Mouse (Mus musculus) forebrain, embryonic 11.5 days (tissue): ENCODE results near the gene Tent5d. TPM values are rescaled to one million over a fixed set of nuclear protein-coding genes. Genes with fewer than 3 reads are reported as not detected.

Experiments
- ATAC-seq: fragments of 200-750 bp; cut with Nextera tagmentation; replicated peaks from 2 replicates; pipeline ENCODE4 v1.8.0; 2017; ENCODE audit warnings: moderate TSS enrichment; ENCODE audit not compliant: low FRiP score
- DNase-seq: peaks from one replicate; pipeline ENCODE4 v3.0.0-alpha.2; 2017; ENCODE audit warnings: low spot score
- H3K27ac ChIP-seq: fragments of 300-500 bp; sonication (generic); 2 replicates; pipeline ENCODE4 v1.5.1; 2014; ENCODE audit warnings: low read depth, low read length
- H3K27me3 ChIP-seq: fragments of 300-500 bp; sonication (generic); 2 replicates; pipeline ENCODE4 v1.6.1; 2014; ENCODE audit warnings: mild to moderate bottlenecking, low read length, mixed read lengths; ENCODE audit not compliant: control insufficient read depth, insufficient read depth
- H3K36me3 ChIP-seq: fragments of 300-500 bp; sonication (generic); 2 replicates; pipeline ENCODE4 v1.6.1; 2014; ENCODE audit warnings: mild to moderate bottlenecking, low read length, moderate library complexity, mixed read lengths; ENCODE audit not compliant: control insufficient read depth, insufficient read depth
- H3K4me1 ChIP-seq: fragments of 300-500 bp; sonication (generic); replicated peaks from 2 replicates; pipeline ENCODE4 v1.6.1; 2014; ENCODE audit warnings: low read length, mixed read lengths; ENCODE audit not compliant: control insufficient read depth, insufficient read depth
- H3K4me2 ChIP-seq: fragments of 300-500 bp; sonication (generic); 2 replicates; pipeline ENCODE4 v1.6.1; 2014; ENCODE audit warnings: low read depth, mild to moderate bottlenecking, low read length, moderate library complexity, mixed read lengths; ENCODE audit not compliant: severe bottlenecking
- H3K4me3 ChIP-seq: fragments of 300-500 bp; sonication (generic); 2 replicates; pipeline ENCODE4 v1.5.1; 2014; ENCODE audit warnings: low read depth, low read length
- H3K9ac ChIP-seq: fragments of 300-500 bp; sonication (generic); 2 replicates; pipeline ENCODE4 v1.6.1; 2014; ENCODE audit warnings: low read length
- H3K9me3 ChIP-seq: fragments of 300-500 bp; sonication (generic); 2 replicates; pipeline ENCODE4 v1.6.1; 2016; ENCODE audit warnings: low read length, mixed read lengths; ENCODE audit not compliant: control insufficient read depth
- WGBS: fragments of 180-500 bp; shearing (Covaris S2); extraction: QIAGEN DNeasy Blood & Tissue Kit; methylation state at CpG from one replicate; pipeline ENCODE4 v1.1.7; 2014; 5-methylcytosine and 5-hydroxymethylcytosine counted together
- polyA plus RNA-seq: library from polyadenylated mRNA; unstranded; fragments of >200 nt; fragmentation: Nextera tagmentation; extraction: Ambion mirVana; gene quantifications from 2 replicates; pipeline ENCODE4 v1.2.1, GENCODE M21; 2014

The Tent5d gene
- polyA plus RNA-seq = not detected in 2 replicates

DNA sequence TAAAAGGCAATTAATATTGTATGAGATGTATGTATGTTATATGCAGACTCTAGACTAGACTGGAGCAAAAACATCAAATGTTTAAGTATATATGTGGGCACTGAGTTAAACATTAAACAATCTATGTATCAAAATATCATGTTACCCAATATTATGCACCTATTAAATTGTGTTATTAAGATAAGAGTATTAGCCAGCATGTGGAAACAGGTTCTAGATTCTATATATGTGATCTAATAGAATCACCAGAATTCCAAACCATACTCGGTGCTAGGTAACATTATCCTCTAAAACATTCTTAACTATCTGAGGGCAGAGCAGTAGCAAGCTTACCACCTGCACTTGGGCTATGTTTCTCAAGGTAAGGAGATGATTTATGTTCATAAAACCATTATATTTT is at the start of gene Tent5d:
Tent5d (plus strand) TSS at position 301 of the 400 bp plus-strand sequence.
- no peak within 1 kb of the TSS for H3K9ac ChIP-seq

DNA sequence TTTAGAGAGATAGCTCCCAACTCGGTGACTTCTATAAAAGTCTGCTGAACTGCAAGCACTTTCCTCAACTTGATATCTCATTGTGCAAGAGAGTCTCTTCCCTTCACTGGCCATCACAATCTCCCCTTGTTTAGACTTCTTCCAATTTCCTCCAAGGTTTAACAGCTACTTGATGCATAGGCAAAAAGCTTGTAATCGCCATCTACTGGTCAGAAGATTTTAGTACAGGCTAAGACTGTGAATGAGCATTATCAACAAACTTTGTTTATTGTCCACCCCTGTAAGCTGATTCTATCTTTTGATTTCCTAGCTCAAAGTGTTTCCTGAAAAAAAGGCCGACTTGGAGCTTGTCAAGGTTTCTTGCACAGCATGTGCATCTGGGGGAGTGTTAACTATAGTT is 24.5 kb upstream of the Tent5d start:
- Histone ChIP-seq H3K4me3 (no peak overlapping the region), H3K9me3 (no peaks in the 10 kb centered on the region), H3K36me3 (no peaks in the 10 kb centered on the region), H3K4me2 (no peak overlapping the region), H3K27me3 (no peaks in the 10 kb centered on the region), H3K4me1 (no peaks in the 10 kb centered on the region), H3K9ac (no peak overlapping the region), H3K27ac (no peak overlapping the region)
- no peak for DNase-seq
- 23% methylated on average over 3 of the region's 3 CpGs for WGBS
- no peak for ATAC-seq

More for the DNA sequence above, at the start of gene Tent5d:
- DNase-seq (no peak), ATAC-seq (no peak)
- Histone ChIP-seq H3K27me3 (no peaks in the 10 kb centered on the region), H3K4me2 (no peak within 1 kb of the TSS), H3K27ac (no peak within 1 kb of the TSS), H3K4me1 (no peaks in the 10 kb centered on the region), H3K9me3 (no peaks in the 10 kb centered on the region), H3K36me3 (no peaks in the 10 kb centered on the region), H3K4me3 (no peak within 1 kb of the TSS)
- WGBS = 88% methylated on average over 1 of the region's 1 CpGs

DNA sequence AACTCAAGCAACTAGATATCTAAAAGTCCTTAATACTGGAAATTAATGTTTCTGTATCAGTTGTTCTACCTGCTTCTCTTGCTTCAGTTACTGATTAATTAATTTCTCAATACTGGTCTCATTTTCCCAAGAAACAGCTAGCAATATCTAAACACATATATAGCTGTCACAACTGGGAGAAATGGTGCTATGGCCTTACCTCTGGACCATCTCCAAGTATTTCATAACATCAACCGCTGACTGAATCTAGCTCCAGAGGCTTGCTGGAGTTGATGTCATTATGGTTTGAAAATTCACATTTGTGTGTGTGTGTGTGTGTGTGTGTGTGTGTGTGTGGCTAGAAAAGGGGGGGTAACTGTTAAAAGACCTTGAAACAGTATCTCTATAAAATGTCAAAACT is 2.3 kb upstream of the Tent5d start:
- no peaks in the 10 kb centered on the region for H3K9me3 ChIP-seq
- WGBS = 88% methylated on average over 1 of the region's 1 CpGs
- DNase-seq = no peak
- no peak for ATAC-seq
- H3K4me3 ChIP-seq = no peak overlapping the region
- H3K27me3 ChIP-seq = no peaks in the 10 kb centered on the region
- no peaks in the 10 kb centered on the region for H3K36me3 ChIP-seq
- no peak overlapping the region for H3K9ac ChIP-seq
- H3K4me1 ChIP-seq = no peaks in the 10 kb centered on the region
- H3K27ac ChIP-seq = no peak overlapping the region
- no peak overlapping the region for H3K4me2 ChIP-seq

- no peaks in the 10 kb centered on the region for H3K36me3 ChIP-seq
- H3K27ac ChIP-seq = no peak overlapping the region
- no peak overlapping the region for H3K4me3 ChIP-seq
- no peaks in the 10 kb centered on the region for H3K9me3 ChIP-seq
- ATAC-seq = no peak
- WGBS = 25% methylated on average over 8 of the region's 8 CpGs
- no peak overlapping the region for H3K9ac ChIP-seq
- no peaks in the 10 kb centered on the region for H3K27me3 ChIP-seq
- no peak for DNase-seq
- H3K4me2 ChIP-seq = no peak overlapping the region
- H3K4me1 ChIP-seq = no peaks in the 10 kb centered on the region
These were observed 1.5 kb upstream of the Tent5d start for GRCm38 (mm10) chrX:107790750-107791493.

GRCm38 (mm10) chrX:107795785-107796184 is 3.4 kb downstream of the Tent5d start:
- 79% methylated on average over 1 of the region's 1 CpGs for WGBS
- Histone ChIP-seq H3K9ac (no peak overlapping the region), H3K27ac (no peak overlapping the region), H3K4me2 (no peak overlapping the region), H3K27me3 (no peaks in the 10 kb centered on the region), H3K9me3 (no peaks in the 10 kb centered on the region), H3K4me3 (no peak overlapping the region), H3K4me1 (no peaks in the 10 kb centered on the region), H3K36me3 (no peaks in the 10 kb centered on the region)
- no peak for DNase-seq
- ATAC-seq = no peak

DNA sequence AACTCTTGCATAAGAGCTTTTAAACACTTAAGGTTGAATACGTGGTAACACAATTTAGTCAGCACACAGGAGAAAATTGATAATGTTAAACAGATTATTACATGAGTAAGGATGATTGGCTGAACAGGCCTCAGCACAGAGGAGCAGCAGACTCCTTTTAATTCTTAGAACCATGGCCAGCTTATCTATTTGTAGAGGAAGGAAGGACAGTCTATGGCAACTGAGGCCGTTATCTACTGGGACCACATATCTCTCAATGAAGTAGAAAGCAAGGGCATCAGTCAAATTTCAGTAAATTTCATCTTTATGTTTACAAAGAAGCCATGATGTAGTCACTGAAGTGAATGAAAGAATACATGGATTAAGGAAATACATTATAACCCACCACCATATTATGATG is 4.5 kb downstream of the Tent5d start:
- Histone ChIP-seq H3K9ac (no peak overlapping the region), H3K4me3 (no peak overlapping the region), H3K4me2 (no peak overlapping the region), H3K27ac (no peak overlapping the region), H3K4me1 (no peaks in the 10 kb centered on the region), H3K9me3 (no peaks in the 10 kb centered on the region), H3K36me3 (no peaks in the 10 kb centered on the region), H3K27me3 (no peaks in the 10 kb centered on the region)
- ATAC-seq = no peak
- no peak for DNase-seq
- WGBS = 85% methylated on average over 2 of the region's 2 CpGs

DNA sequence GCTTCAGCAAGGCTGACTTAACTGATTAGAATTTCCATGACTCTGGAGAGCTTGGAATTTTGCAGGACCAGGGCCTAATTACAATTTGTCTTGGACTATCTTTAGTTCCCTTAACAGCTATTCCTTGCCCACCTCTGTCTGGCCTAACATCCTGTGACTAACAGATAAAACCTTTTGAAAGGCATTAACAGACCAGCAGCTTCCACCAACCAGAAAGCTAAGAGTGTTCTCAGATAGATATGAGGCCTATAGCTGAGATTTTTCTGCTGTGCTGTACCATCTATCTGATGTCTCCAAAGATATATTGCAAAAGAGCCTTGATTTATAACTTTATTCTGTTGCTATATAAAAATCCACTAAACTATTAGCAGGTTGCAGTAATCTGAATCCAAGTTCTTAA is 19.7 kb downstream of the Tent5d start:
- Histone ChIP-seq H3K36me3 (no peaks in the 10 kb centered on the region), H3K9me3 (no peaks in the 10 kb centered on the region), H3K27me3 (no peaks in the 10 kb centered on the region), H3K27ac (no peak overlapping the region), H3K4me1 (no peaks in the 10 kb centered on the region), H3K9ac (no peak overlapping the region), H3K4me3 (no peak overlapping the region), H3K4me2 (no peak overlapping the region)
- no peak for ATAC-seq
- DNase-seq = no peak

- peak; percentile 48 for ATAC-seq
- Histone ChIP-seq H3K4me2 (peak overlapping the region; percentile 56), H3K9me3 (no peaks in the 10 kb centered on the region), H3K27ac (no peak overlapping the region), H3K4me3 (peak overlapping the region; percentile 52), H3K4me1 (no peaks in the 10 kb centered on the region), H3K27me3 (no peaks in the 10 kb centered on the region), H3K9ac (peak overlapping the region; percentile 55), H3K36me3 (no peaks in the 10 kb centered on the region)
- no peak for DNase-seq
- WGBS = 22% methylated on average over 30 of the region's 32 CpGs
These were observed 23.3 kb downstream of the Tent5d start for GRCm38 (mm10) chrX:107815502-107816217.

- ATAC-seq = peak; percentile 98
These were observed 23.8 kb downstream of the Tent5d start, which contains the start of gene 2610002M06Rik for GRCm38 (mm10) chrX:107816218-107816554. 2610002M06Rik (minus strand) TSS chrX:107816334.

More at GRCm38 (mm10) chrX:107816218-107816554, 23.8 kb downstream of the Tent5d start, which contains the start of gene 2610002M06Rik:
- no peaks in the 10 kb centered on the region for H3K4me1 ChIP-seq
- 21% methylated on average over 20 of the region's 28 CpGs for WGBS
- H3K4me2 ChIP-seq = peak within 1 kb of the TSS; percentile 56
- peak; percentile 88 for DNase-seq
- peak within 1 kb of the TSS; percentile 52 for H3K4me3 ChIP-seq
- H3K36me3 ChIP-seq = no peaks in the 10 kb centered on the region
- no peak within 1 kb of the TSS for H3K27ac ChIP-seq
- H3K9ac ChIP-seq = peak within 1 kb of the TSS; percentile 55
- H3K27me3 ChIP-seq = no peaks in the 10 kb centered on the region
- no peaks in the 10 kb centered on the region for H3K9me3 ChIP-seq
